Mouse (Mus musculus): ENCODE data around the gene Ccnd3. TPM values are rescaled to one million over a fixed set of nuclear protein-coding genes. Genes with fewer than 3 reads are reported as not detected.
A peak's percentile ranks its signal among the peaks of the same experiment; 100 is the strongest.
"Not testable (repeated sequence)": the region's sequence is repeated elsewhere in the genome, so short reads cannot be mapped to it uniquely, and the experiment has no call there.

Gene Ccnd3
- polyA plus RNA-seq, 1 experiment from 2014 or later: 180 TPM

GRCm38 (mm10) chr17:47597261-47597660, 92.4 kb downstream of the Ccnd3 start:
- Histone ChIP-seq H3K4me1 (replicated peaks; ENCODE audit: control insufficient read depth, insufficient read depth, low read length) (peaks cover 12% of the 10 kb centered on the region), H3K4me2 (replicated peaks; ENCODE audit: low read depth) (peak overlapping the region; percentile 89), H3K4me3 (ENCODE audit: low read depth, low read length) (no peak overlapping the region), H3K9me3 (ENCODE audit: control insufficient read depth) (no peaks in the 10 kb centered on the region), H3K9ac (ENCODE audit: low read depth, low read length) (peak overlapping the region; percentile 77), H3K36me3 (ENCODE audit: control insufficient read depth, insufficient read depth) (peaks cover 41% of the 10 kb centered on the region), H3K27me3 (replicated peaks; ENCODE audit: control insufficient read depth, insufficient read depth, low read length) (no peaks in the 10 kb centered on the region), H3K27ac (ENCODE audit: low read depth, low read length) (0 out of 2 replicates have a peak overlapping the region, but pooled peaks have one; percentile 92)
- no peak for TF ChIP-seq CTCF (IDR thresholded peaks at IDR 0.05; ENCODE audit: low read depth)
- WGBS: 51% methylated on average over 13 of the region's 13 CpGs
- ATAC-seq: no peak

- Histone ChIP-seq H3K4me1 (replicated peaks; ENCODE audit: control insufficient read depth, insufficient read depth, low read length) (peaks cover 12% of the 10 kb centered on the region), H3K4me3 (ENCODE audit: low read depth, low read length) (no peak overlapping the region), H3K9me3 (ENCODE audit: control insufficient read depth) (no peaks in the 10 kb centered on the region), H3K27me3 (replicated peaks; ENCODE audit: control insufficient read depth, insufficient read depth, low read length) (no peaks in the 10 kb centered on the region), H3K36me3 (ENCODE audit: control insufficient read depth, insufficient read depth) (peaks cover 47% of the 10 kb centered on the region), H3K9ac (ENCODE audit: low read depth, low read length) (peak overlapping the region; percentile 77; the same call in 1 of the 2 replicates), H3K4me2 (replicated peaks; ENCODE audit: low read depth) (peak overlapping the region; percentile 89), H3K27ac (ENCODE audit: low read depth, low read length) (peak overlapping the region; percentile 23)
- WGBS: 30% methylated on average over 10 of the region's 10 CpGs
- no peak for ATAC-seq
- TF ChIP-seq CTCF (IDR thresholded peaks at IDR 0.05; ENCODE audit: low read depth): peak; percentile 85
These were observed 93.2 kb downstream of the Ccnd3 start for GRCm38 (mm10) chr17:47597838-47598579.

DNA sequence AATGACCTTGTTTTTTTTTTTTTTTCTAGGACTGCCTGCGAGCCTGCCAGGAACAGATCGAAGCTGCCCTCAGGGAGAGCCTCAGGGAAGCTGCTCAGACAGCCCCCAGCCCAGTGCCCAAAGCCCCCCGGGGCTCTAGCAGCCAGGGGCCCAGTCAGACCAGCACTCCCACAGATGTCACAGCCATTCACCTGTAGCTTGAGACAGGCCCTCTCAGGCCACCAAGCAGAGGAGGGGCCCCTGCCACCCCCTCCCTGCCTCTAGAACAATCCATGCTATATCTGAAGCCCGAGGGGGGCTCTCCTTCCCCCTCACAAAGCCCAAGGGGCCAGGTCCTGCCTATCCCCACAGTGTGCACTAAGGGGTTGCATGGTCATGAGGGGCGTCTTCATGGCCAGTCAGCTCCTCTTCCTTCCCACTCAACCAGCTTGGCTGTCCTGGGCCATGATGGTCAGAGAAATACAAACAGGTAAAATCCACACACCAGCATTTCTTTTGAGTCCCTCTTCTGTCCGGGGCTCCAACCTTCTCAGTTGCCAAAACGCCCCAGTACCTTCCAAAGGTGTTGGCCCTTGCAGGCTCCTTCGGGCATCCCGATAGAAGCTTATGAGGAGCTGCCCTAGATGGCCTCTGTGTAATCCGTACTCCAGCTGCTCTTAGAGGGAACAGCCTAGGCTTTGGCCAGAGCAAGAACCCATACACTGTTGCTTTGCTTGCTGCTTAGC, 93.9 kb downstream of the Ccnd3 start:
- Histone ChIP-seq H3K36me3 (ENCODE audit: control insufficient read depth, insufficient read depth) (peaks cover 50% of the 10 kb centered on the region), H3K4me1 (replicated peaks; ENCODE audit: control insufficient read depth, insufficient read depth, low read length) (peaks cover 12% of the 10 kb centered on the region)
- not testable (repeated sequence) for H3K4me3 ChIP-seq (ENCODE audit: low read depth, low read length); H3K9ac ChIP-seq (ENCODE audit: low read depth, low read length); H3K27me3 ChIP-seq (replicated peaks; ENCODE audit: control insufficient read depth, insufficient read depth, low read length); H3K4me2 ChIP-seq (replicated peaks; ENCODE audit: low read depth); H3K9me3 ChIP-seq (ENCODE audit: control insufficient read depth); ATAC-seq; H3K27ac ChIP-seq (ENCODE audit: low read depth, low read length)
- WGBS: 77% methylated on average over 10 of the region's 10 CpGs

DNA sequence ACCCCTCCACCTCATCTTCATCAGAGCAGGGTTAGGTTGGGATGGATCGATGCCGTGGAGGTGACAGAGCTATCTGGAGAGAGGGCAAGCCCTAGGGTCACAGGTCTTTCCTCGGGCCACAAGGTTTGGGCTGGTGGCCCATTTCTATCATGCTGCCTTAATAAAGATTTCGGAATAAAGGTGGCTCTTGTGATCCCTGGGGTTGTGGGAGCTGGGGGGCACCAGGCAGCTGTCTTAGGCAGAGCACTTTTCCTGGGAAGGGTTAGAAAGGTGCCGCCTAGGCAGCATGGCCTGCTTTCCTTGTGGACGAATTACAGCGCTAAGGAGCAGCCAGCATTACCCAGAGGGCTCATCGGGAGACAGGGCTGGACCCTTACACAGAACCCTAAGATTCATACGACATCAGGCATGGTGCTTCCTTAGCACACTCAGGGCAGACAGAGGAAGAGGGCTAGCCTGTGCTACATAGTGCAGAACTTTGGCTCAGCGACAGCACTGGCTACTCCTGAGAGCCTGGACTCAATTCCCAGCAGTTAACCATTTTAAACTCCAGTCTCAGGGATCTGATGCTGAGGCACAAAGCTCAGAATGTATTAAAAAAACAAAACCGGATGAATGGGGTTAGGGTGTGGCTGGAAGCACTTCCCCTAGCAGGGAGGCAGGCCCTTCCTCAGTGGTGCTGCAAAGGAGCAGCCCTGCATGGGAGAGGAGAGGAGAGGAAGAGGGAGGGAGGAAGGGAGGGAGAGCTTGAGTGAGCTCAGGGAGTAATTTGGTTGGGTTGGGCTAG, 94.9 kb downstream of the Ccnd3 start:
- no peak for ATAC-seq
- H3K36me3 ChIP-seq (ENCODE audit: control insufficient read depth, insufficient read depth): peaks cover 57% of the 10 kb centered on the region
- 69% methylated on average over 11 of the region's 11 CpGs for WGBS

GRCm38 (mm10) chr17:47600601-47601388, 95.9 kb downstream of the Ccnd3 start:
- Histone ChIP-seq H3K9me3 (ENCODE audit: control insufficient read depth) (no peaks in the 10 kb centered on the region), H3K9ac (ENCODE audit: low read depth, low read length) (no peak overlapping the region), H3K27me3 (replicated peaks; ENCODE audit: control insufficient read depth, insufficient read depth, low read length) (no peaks in the 10 kb centered on the region), H3K4me2 (replicated peaks; ENCODE audit: low read depth) (no peak overlapping the region), H3K4me3 (ENCODE audit: low read depth, low read length) (no peak overlapping the region), H3K27ac (ENCODE audit: low read depth, low read length) (peak overlapping the region; percentile 50; the same call in 1 of the 2 replicates), H3K36me3 (ENCODE audit: control insufficient read depth, insufficient read depth) (peaks cover 68% of the 10 kb centered on the region), H3K4me1 (replicated peaks; ENCODE audit: control insufficient read depth, insufficient read depth, low read length) (peaks cover 12% of the 10 kb centered on the region)
- WGBS: 81% methylated on average over 13 of the region's 13 CpGs
- no peak for TF ChIP-seq CTCF (IDR thresholded peaks at IDR 0.05; ENCODE audit: low read depth)
- ATAC-seq: no peak

More for the DNA sequence above, 94.9 kb downstream of the Ccnd3 start:
- H3K27ac ChIP-seq (ENCODE audit: low read depth, low read length): peak overlapping the region; percentile 50
- no peak overlapping the region for H3K9ac ChIP-seq (ENCODE audit: low read depth, low read length)
- H3K4me2 ChIP-seq (replicated peaks; ENCODE audit: low read depth): no peak overlapping the region
- no peak overlapping the region for H3K4me3 ChIP-seq (ENCODE audit: low read depth, low read length)
- no peaks in the 10 kb centered on the region for H3K27me3 ChIP-seq (replicated peaks; ENCODE audit: control insufficient read depth, insufficient read depth, low read length)
- TF ChIP-seq CTCF (IDR thresholded peaks at IDR 0.05; ENCODE audit: low read depth): no peak
- no peaks in the 10 kb centered on the region for H3K9me3 ChIP-seq (ENCODE audit: control insufficient read depth)
- H3K4me1 ChIP-seq (replicated peaks; ENCODE audit: control insufficient read depth, insufficient read depth, low read length): peaks cover 12% of the 10 kb centered on the region
